Mouse (Mus musculus) c-Kit-positive CD71-positive TER-119-negative erythroid progenitor cells, embryonic 14.5 days (primary cell): ENCODE results near the gene Dph1.

Source experiments
- DNase-seq: peaks from one replicate; pipeline ENCODE4 v3.0.0-alpha.2; 2013; ENCODE audit warnings: low read depth

Gene Dph1

GRCm38 (mm10) chr11:75173095-75173798 lies 17.8 kb downstream of the Dph1 start:
- peak; percentile 65 for DNase-seq

GRCm38 (mm10) chr11:75172151-75173094 lies 18.6 kb downstream of the Dph1 start:
- no peak for DNase-seq

GRCm38 (mm10) chr11:75171186-75171865 lies 19.7 kb downstream of the Dph1 start:
- no peak for DNase-seq

- DNase-seq = peak; percentile 95
These were observed 20.8 kb downstream of the Dph1 start for GRCm38 (mm10) chr11:75170136-75170751.

GRCm38 (mm10) chr11:75169405-75170080 lies 21.5 kb downstream of the Dph1 start, which contains the start of gene Hic1:
Gene Hic1 (minus strand): TSS chr11:75169519.
- DNase-seq = no peak

GRCm38 (mm10) chr11:75168590-75169361 lies 22.3 kb downstream of the Dph1 start:
- peak; percentile 62 for DNase-seq

- no peak for DNase-seq
These were observed 23.1 kb downstream of the Dph1 start for GRCm38 (mm10) chr11:75167643-75168589.

- no peak for DNase-seq
These were observed 24.0 kb downstream of the Dph1 start for GRCm38 (mm10) chr11:75166861-75167642.

- DNase-seq = no peak
These were observed 24.7 kb downstream of the Dph1 start for GRCm38 (mm10) chr11:75166193-75166842.

GRCm38 (mm10) chr11:75165441-75166192 lies 25.4 kb downstream of the Dph1 start:
- DNase-seq = no peak

- no peak for DNase-seq
These were observed 26.3 kb downstream of the Dph1 start for GRCm38 (mm10) chr11:75164750-75165149.

- DNase-seq = no peak
These were observed 27.0 kb downstream of the Dph1 start for GRCm38 (mm10) chr11:75164051-75164450.

GRCm38 (mm10) chr11:75163379-75163778 lies 27.7 kb downstream of the Dph1 start:
- no peak for DNase-seq

GRCm38 (mm10) chr11:75162591-75163080 lies 28.4 kb downstream of the Dph1 start:
- no peak for DNase-seq

GRCm38 (mm10) chr11:75161417-75162008 lies 29.5 kb downstream of the Dph1 start:
- no peak for DNase-seq

- DNase-seq = no peak
These were observed 30.1 kb downstream of the Dph1 start for GRCm38 (mm10) chr11:75160954-75161353.

- no peak for DNase-seq
These were observed 31.5 kb downstream of the Dph1 start for GRCm38 (mm10) chr11:75159564-75159963.
